Mouse (Mus musculus): Measurements from ENCODE around the gene Treml1. TPM values are rescaled to one million over a fixed set of nuclear protein-coding genes. Genes with fewer than 3 reads are reported as not detected.
"Not testable (repeated sequence)": the region's sequence is repeated elsewhere in the genome, so short reads cannot be mapped to it uniquely, and the experiment has no call there.

The Treml1 gene
- polyA plus RNA-seq, 1 experiment from 2014 or later, result 0.59 TPM

GRCm38 (mm10) chr17:48340267-48340666 is 19.4 kb upstream of the Treml1 start:
- no peak for ATAC-seq

GRCm38 (mm10) chr17:48341947-48342346 is 17.8 kb upstream of the Treml1 start:
- Histone ChIP-seq H3K9ac (replicated peaks) (no peak overlapping the region), H3K27me3 (no peaks in the 10 kb centered on the region), H3K36me3 (no peaks in the 10 kb centered on the region), H3K4me3 (replicated peaks) (no peak overlapping the region), H3K9me3 (no peaks in the 10 kb centered on the region), H3K27ac (no peak overlapping the region), H3K4me2 (replicated peaks) (no peak overlapping the region), H3K4me1 (replicated peaks) (no peaks in the 10 kb centered on the region)
- WGBS, result 79% methylated on average over 3 of the region's 3 CpGs
- ATAC-seq, result no peak

More at GRCm38 (mm10) chr17:48340267-48340666, 19.4 kb upstream of the Treml1 start:
- no peak overlapping the region for H3K4me2 ChIP-seq (replicated peaks)
- 95% methylated on average over 1 of the region's 1 CpGs for WGBS
- H3K4me1 ChIP-seq (replicated peaks), result no peaks in the 10 kb centered on the region
- H3K27me3 ChIP-seq, result no peaks in the 10 kb centered on the region
- no peak overlapping the region for H3K9ac ChIP-seq (replicated peaks)
- H3K27ac ChIP-seq, result no peak overlapping the region
- no peaks in the 10 kb centered on the region for H3K36me3 ChIP-seq
- H3K4me3 ChIP-seq (replicated peaks), result no peak overlapping the region
- H3K9me3 ChIP-seq, result no peaks in the 10 kb centered on the region

- 89% methylated on average over 2 of the region's 2 CpGs for WGBS
- no peaks in the 10 kb centered on the region for H3K36me3 ChIP-seq
- no peak overlapping the region for H3K4me2 ChIP-seq (replicated peaks)
- no peaks in the 10 kb centered on the region for H3K4me1 ChIP-seq (replicated peaks)
- ATAC-seq, result no peak
- no peak overlapping the region for H3K27ac ChIP-seq
- H3K9me3 ChIP-seq, result no peaks in the 10 kb centered on the region
- H3K27me3 ChIP-seq, result no peaks in the 10 kb centered on the region
- H3K9ac ChIP-seq (replicated peaks), result no peak overlapping the region
- no peak overlapping the region for H3K4me3 ChIP-seq (replicated peaks)
Measured at GRCm38 (mm10) chr17:48343065-48343464, 16.7 kb upstream of the Treml1 start.

DNA sequence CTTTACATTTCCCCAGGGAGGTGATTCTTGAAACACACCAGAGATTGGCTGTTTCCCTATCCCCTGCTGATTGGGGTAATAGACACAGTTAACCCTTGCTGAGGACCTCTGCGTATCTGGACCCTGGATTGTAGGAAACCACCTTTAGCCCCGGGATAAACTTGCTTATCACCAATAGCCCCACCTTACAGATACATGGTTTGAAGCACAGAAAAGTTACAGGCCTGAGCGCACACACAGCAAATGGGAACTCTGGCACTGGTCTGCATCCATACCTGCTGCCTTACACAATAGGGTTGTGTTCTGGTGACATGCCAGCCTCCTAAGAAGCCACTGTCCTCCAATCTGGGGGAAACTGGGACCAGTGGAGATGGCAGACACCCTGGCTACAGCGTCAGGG is 13.9 kb upstream of the Treml1 start:
- Histone ChIP-seq H3K36me3 (no peaks in the 10 kb centered on the region), H3K4me2 (replicated peaks) (no peak overlapping the region), H3K4me3 (replicated peaks) (no peak overlapping the region), H3K4me1 (replicated peaks) (no peaks in the 10 kb centered on the region), H3K9me3 (no peaks in the 10 kb centered on the region), H3K9ac (replicated peaks) (no peak overlapping the region), H3K27ac (no peak overlapping the region), H3K27me3 (no peaks in the 10 kb centered on the region)
- ATAC-seq, result no peak
- WGBS, result 82% methylated on average over 4 of the region's 4 CpGs

GRCm38 (mm10) chr17:48346231-48346630 is 13.5 kb upstream of the Treml1 start, which contains the start of gene Trem2:
TSS of gene Trem2 (plus strand) at chr17:48346401.
- H3K27me3 ChIP-seq, result no peaks in the 10 kb centered on the region
- H3K4me3 ChIP-seq (replicated peaks), result no peak within 1 kb of the TSS
- no peaks in the 10 kb centered on the region for H3K36me3 ChIP-seq
- no peaks in the 10 kb centered on the region for H3K4me1 ChIP-seq (replicated peaks)
- no peak within 1 kb of the TSS for H3K27ac ChIP-seq
- no peak within 1 kb of the TSS for H3K4me2 ChIP-seq (replicated peaks)
- whole genome bisulfite sequencing, result 89% methylated on average over 5 of the region's 5 CpGs
- no peak for ATAC-seq
- H3K9ac ChIP-seq (replicated peaks), result no peak within 1 kb of the TSS
- no peaks in the 10 kb centered on the region for H3K9me3 ChIP-seq

DNA sequence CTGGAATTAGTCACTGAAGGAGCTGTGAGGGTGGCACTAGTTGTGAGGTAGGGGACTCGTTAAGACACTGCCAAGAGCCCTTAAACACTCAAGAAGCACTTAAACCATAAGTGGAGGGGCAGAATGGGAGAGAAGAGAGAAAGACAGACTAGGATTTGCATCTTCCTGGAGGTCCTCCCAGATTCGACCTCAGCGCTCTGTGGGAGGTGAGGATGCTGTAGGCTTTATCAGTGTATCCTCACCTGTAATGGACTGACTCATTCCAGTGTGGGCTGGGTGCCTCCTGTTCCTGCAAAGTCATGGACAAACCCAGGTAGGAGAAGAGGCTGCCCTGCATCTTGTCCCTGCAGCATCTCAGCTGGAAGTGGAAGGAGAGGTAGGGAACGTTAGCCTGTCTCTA is 12.9 kb upstream of the Treml1 start:
- no peak overlapping the region for H3K27ac ChIP-seq
- H3K4me1 ChIP-seq (replicated peaks), result no peaks in the 10 kb centered on the region
- no peak for ATAC-seq
- H3K9me3 ChIP-seq, result no peaks in the 10 kb centered on the region
- no peak overlapping the region for H3K4me3 ChIP-seq (replicated peaks)
- WGBS, result 63% methylated on average over 4 of the region's 4 CpGs
- no peaks in the 10 kb centered on the region for H3K27me3 ChIP-seq
- no peak overlapping the region for H3K9ac ChIP-seq (replicated peaks)
- H3K36me3 ChIP-seq, result no peaks in the 10 kb centered on the region
- no peak overlapping the region for H3K4me2 ChIP-seq (replicated peaks)

GRCm38 (mm10) chr17:48347287-48347686 is 12.4 kb upstream of the Treml1 start:
- Histone ChIP-seq H3K36me3 (no peaks in the 10 kb centered on the region), H3K27ac (no peak overlapping the region), H3K4me3 (replicated peaks) (no peak overlapping the region), H3K4me1 (replicated peaks) (no peaks in the 10 kb centered on the region), H3K9ac (replicated peaks) (no peak overlapping the region), H3K27me3 (no peaks in the 10 kb centered on the region), H3K4me2 (replicated peaks) (no peak overlapping the region), H3K9me3 (no peaks in the 10 kb centered on the region)
- WGBS, result 87% methylated on average over 2 of the region's 2 CpGs
- no peak for ATAC-seq

DNA sequence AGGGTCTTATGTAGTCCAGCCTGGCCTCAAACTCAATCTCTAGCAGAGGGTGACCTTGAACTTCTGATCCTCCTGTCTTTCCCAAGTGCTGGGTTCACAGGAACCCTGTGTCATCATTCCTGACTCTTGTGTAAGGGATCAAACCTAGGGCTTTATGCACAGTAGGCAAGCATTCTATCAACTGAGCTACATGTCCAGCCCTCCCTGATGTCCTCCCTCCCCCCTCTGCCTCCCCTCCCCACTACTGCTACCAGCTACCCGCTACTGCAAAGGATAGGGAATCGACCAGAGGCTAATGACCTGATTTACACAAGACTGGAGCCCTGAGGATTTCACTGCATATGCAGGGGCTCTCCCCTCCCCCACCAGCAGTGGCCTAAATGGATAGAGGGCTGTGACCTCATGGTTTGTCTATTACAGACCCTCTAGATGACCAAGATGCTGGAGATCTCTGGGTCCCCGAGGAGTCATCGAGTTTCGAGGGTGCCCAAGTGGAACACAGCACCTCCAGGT is 9.0 kb upstream of the Treml1 start:
- WGBS, result 77% methylated on average over 5 of the region's 5 CpGs
- Histone ChIP-seq H3K27me3 (no peaks in the 10 kb centered on the region), H3K4me1 (replicated peaks) (no peaks in the 10 kb centered on the region), H3K4me3 (replicated peaks) (no peak overlapping the region), H3K27ac (no peak overlapping the region), H3K4me2 (replicated peaks) (no peak overlapping the region), H3K9me3 (no peaks in the 10 kb centered on the region), H3K36me3 (no peaks in the 10 kb centered on the region), H3K9ac (replicated peaks) (no peak overlapping the region)
- no peak for ATAC-seq

GRCm38 (mm10) chr17:48352976-48353375 is 6.7 kb upstream of the Treml1 start:
- H3K27me3 ChIP-seq; H3K27ac ChIP-seq; H3K4me2 ChIP-seq (replicated peaks); H3K4me3 ChIP-seq (replicated peaks); H3K9ac ChIP-seq (replicated peaks); H3K36me3 ChIP-seq; H3K9me3 ChIP-seq; ATAC-seq; H3K4me1 ChIP-seq (replicated peaks): not testable (repeated sequence)
- 65% methylated on average over 7 of the region's 7 CpGs for WGBS

GRCm38 (mm10) chr17:48355822-48356221 is 3.9 kb upstream of the Treml1 start:
- H3K4me3 ChIP-seq (replicated peaks), result no peak overlapping the region
- H3K4me1 ChIP-seq (replicated peaks), result no peaks in the 10 kb centered on the region
- H3K36me3 ChIP-seq, result no peaks in the 10 kb centered on the region
- H3K9ac ChIP-seq (replicated peaks), result no peak overlapping the region
- no peak for ATAC-seq
- 85% methylated on average over 3 of the region's 3 CpGs for WGBS
- no peak overlapping the region for H3K27ac ChIP-seq
- H3K4me2 ChIP-seq (replicated peaks), result no peak overlapping the region
- H3K9me3 ChIP-seq, result no peaks in the 10 kb centered on the region
- H3K27me3 ChIP-seq, result no peaks in the 10 kb centered on the region

- Histone ChIP-seq H3K27me3 (no peaks in the 10 kb centered on the region), H3K9me3 (no peaks in the 10 kb centered on the region), H3K9ac (replicated peaks) (no peak overlapping the region), H3K4me3 (replicated peaks) (no peak overlapping the region), H3K27ac (no peak overlapping the region), H3K4me2 (replicated peaks) (no peak overlapping the region), H3K36me3 (no peaks in the 10 kb centered on the region), H3K4me1 (replicated peaks) (no peaks in the 10 kb centered on the region)
- 43% methylated on average over 2 of the region's 2 CpGs for WGBS
- no peak for ATAC-seq
Measured at GRCm38 (mm10) chr17:48357892-48358291, 1.8 kb upstream of the Treml1 start.

- ATAC-seq, result no peak
- no peak overlapping the region for H3K4me3 ChIP-seq (replicated peaks)
- no peaks in the 10 kb centered on the region for H3K27me3 ChIP-seq
- H3K4me2 ChIP-seq (replicated peaks), result no peak overlapping the region
- H3K27ac ChIP-seq, result no peak overlapping the region
- H3K9ac ChIP-seq (replicated peaks), result no peak overlapping the region
- no peaks in the 10 kb centered on the region for H3K9me3 ChIP-seq
- no peaks in the 10 kb centered on the region for H3K36me3 ChIP-seq
- no peaks in the 10 kb centered on the region for H3K4me1 ChIP-seq (replicated peaks)
- 94% methylated on average over 4 of the region's 4 CpGs for WGBS
Measured at GRCm38 (mm10) chr17:48360462-48360861, 746 bp downstream of the Treml1 start.

- no peak overlapping the region for H3K27ac ChIP-seq
- no peaks in the 10 kb centered on the region for H3K9me3 ChIP-seq
- 87% methylated on average over 3 of the region's 3 CpGs for WGBS
- H3K36me3 ChIP-seq, result no peaks in the 10 kb centered on the region
- H3K9ac ChIP-seq (replicated peaks), result no peak overlapping the region
- no peak overlapping the region for H3K4me3 ChIP-seq (replicated peaks)
- H3K27me3 ChIP-seq, result no peaks in the 10 kb centered on the region
- no peaks in the 10 kb centered on the region for H3K4me1 ChIP-seq (replicated peaks)
- ATAC-seq, result no peak
- no peak overlapping the region for H3K4me2 ChIP-seq (replicated peaks)
Measured at GRCm38 (mm10) chr17:48362346-48362745, 2.6 kb downstream of the Treml1 start.
